Mouse (Mus musculus): ENCODE measurements around the gene Gabrd.

- TF ChIP-seq POLR2A (IDR thresholded peaks at IDR 0.05; ENCODE audit: borderline replicate concordance, extremely low read depth, low read depth, low read length) (no peak), CTCF (IDR thresholded peaks at IDR 0.05; ENCODE audit: insufficient read depth, low read length) (no peak)
These were observed 30.5 kb upstream of the Gabrd start for GRCm38 (mm10) chr4:155428442-155428841.

Data from lung, adult 2 months (tissue).